Mouse (Mus musculus): ENCODE results near the gene Vps4a. TPM values are rescaled to one million over a fixed set of nuclear protein-coding genes. Genes with fewer than 3 reads are reported as not detected.

Gene Vps4a
- polyA plus RNA-seq, 1 experiment = 27.8 TPM

DNA sequence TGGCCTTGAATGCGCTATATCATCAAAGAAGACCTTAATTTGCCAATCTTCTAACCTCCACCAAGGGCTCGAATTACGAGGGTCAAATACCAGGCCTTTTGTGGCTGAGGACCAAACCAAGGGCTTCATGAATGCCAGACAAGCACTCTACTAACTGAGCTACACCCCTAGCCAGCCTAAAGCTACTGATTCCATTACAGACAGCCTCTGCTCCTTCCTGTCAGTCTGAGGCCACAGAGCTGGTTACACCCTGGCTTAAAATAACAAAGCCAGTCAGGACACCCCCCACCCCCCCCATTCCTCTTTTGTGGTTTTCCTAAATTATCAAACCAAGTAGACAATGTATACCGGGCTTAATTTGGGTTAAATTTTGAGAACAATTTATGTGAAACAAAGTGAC, 42.7 kb downstream of the Vps4a start:
- DNase-seq = no peak
- H3K4me1 ChIP-seq (ENCODE audit: control insufficient read depth, insufficient read depth, low read length) = no peaks in the 10 kb centered on the region
- TF ChIP-seq POLR2A (IDR thresholded peaks at IDR 0.05; ENCODE audit: borderline replicate concordance, extremely low read depth, low read depth, low read length) (no peak), CTCF (IDR thresholded peaks at IDR 0.05; ENCODE audit: insufficient read depth, low read length) (no peak)
- 79% methylated on average over 4 of the region's 4 CpGs for WGBS
- H3K4me3 ChIP-seq (replicated peaks; ENCODE audit: extremely low read depth, low read depth, low read length) = no peak overlapping the region

GRCm38 (mm10) chr8:107074128-107074527, 43.1 kb downstream of the Vps4a start:
- H3K4me3 ChIP-seq (replicated peaks; ENCODE audit: extremely low read depth, low read depth, low read length) = no peak overlapping the region
- WGBS = 85% methylated on average over 1 of the region's 1 CpGs
- DNase-seq = no peak
- TF ChIP-seq CTCF (IDR thresholded peaks at IDR 0.05; ENCODE audit: insufficient read depth, low read length) (no peak), POLR2A (IDR thresholded peaks at IDR 0.05; ENCODE audit: borderline replicate concordance, extremely low read depth, low read depth, low read length) (no peak)
- no peaks in the 10 kb centered on the region for H3K4me1 ChIP-seq (ENCODE audit: control insufficient read depth, insufficient read depth, low read length)

GRCm38 (mm10) chr8:107076239-107076888, 45.3 kb downstream of the Vps4a start:
- no peaks in the 10 kb centered on the region for H3K4me1 ChIP-seq (ENCODE audit: control insufficient read depth, insufficient read depth, low read length)
- no peak for TF ChIP-seq POLR2A (IDR thresholded peaks at IDR 0.05; ENCODE audit: borderline replicate concordance, extremely low read depth, low read depth, low read length)
- no peak for TF ChIP-seq CTCF (IDR thresholded peaks at IDR 0.05; ENCODE audit: insufficient read depth, low read length)
- H3K4me3 ChIP-seq (replicated peaks; ENCODE audit: extremely low read depth, low read depth, low read length) = no peak overlapping the region
- 85% methylated on average over 7 of the region's 7 CpGs for WGBS
- no peak for DNase-seq

DNA sequence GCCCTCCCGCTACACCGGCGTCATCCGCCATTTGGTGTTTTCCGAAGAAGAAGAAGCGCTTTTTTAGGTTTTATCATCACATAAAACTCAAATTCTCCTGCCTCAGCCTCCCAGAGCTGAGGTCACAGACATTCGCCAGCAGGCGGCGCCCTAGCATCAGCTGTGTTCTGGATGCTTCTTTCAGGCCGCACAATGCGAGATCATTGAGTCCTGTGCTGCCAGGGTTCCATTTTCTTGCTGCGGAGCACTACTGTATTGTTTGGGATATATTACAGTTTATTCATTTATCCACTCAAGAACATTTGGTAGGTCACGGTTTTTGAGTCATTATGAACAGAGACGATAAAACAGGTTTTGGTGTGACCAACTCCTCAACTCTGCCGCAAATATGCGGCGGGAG, 54.3 kb downstream of the Vps4a start:
- DNase-seq = no peak
- TF ChIP-seq CTCF (IDR thresholded peaks at IDR 0.05; ENCODE audit: insufficient read depth, low read length) = peak; percentile 44
- TF ChIP-seq POLR2A (IDR thresholded peaks at IDR 0.05; ENCODE audit: borderline replicate concordance, extremely low read depth, low read depth, low read length) = no peak
- WGBS = 97% methylated on average over 17 of the region's 17 CpGs
- no peak overlapping the region for H3K4me3 ChIP-seq (replicated peaks; ENCODE audit: extremely low read depth, low read depth, low read length)
- no peaks in the 10 kb centered on the region for H3K4me1 ChIP-seq (ENCODE audit: control insufficient read depth, insufficient read depth, low read length)

GRCm38 (mm10) chr8:107086018-107086417, 55.0 kb downstream of the Vps4a start:
- no peak overlapping the region for H3K4me3 ChIP-seq (replicated peaks; ENCODE audit: extremely low read depth, low read depth, low read length)
- TF ChIP-seq POLR2A (IDR thresholded peaks at IDR 0.05; ENCODE audit: borderline replicate concordance, extremely low read depth, low read depth, low read length) (no peak), CTCF (IDR thresholded peaks at IDR 0.05; ENCODE audit: insufficient read depth, low read length) (no peak)
- WGBS = 96% methylated on average over 5 of the region's 5 CpGs
- DNase-seq = no peak
- H3K4me1 ChIP-seq (ENCODE audit: control insufficient read depth, insufficient read depth, low read length) = no peaks in the 10 kb centered on the region

GRCm38 (mm10) chr8:107088526-107089063, 57.6 kb downstream of the Vps4a start:
- no peak for TF ChIP-seq CTCF (IDR thresholded peaks at IDR 0.05; ENCODE audit: insufficient read depth, low read length)
- no peak for TF ChIP-seq POLR2A (IDR thresholded peaks at IDR 0.05; ENCODE audit: borderline replicate concordance, extremely low read depth, low read depth, low read length)
- WGBS = 94% methylated on average over 5 of the region's 5 CpGs
- DNase-seq = no peak
- H3K4me3 ChIP-seq (replicated peaks; ENCODE audit: extremely low read depth, low read depth, low read length) = no peak overlapping the region
- no peaks in the 10 kb centered on the region for H3K4me1 ChIP-seq (ENCODE audit: control insufficient read depth, insufficient read depth, low read length)

- no peak for DNase-seq
- WGBS = 93% methylated on average over 7 of the region's 7 CpGs
- no peak overlapping the region for H3K4me3 ChIP-seq (replicated peaks; ENCODE audit: extremely low read depth, low read depth, low read length)
- H3K4me1 ChIP-seq (ENCODE audit: control insufficient read depth, insufficient read depth, low read length) = no peaks in the 10 kb centered on the region
- no peak for TF ChIP-seq POLR2A (IDR thresholded peaks at IDR 0.05; ENCODE audit: borderline replicate concordance, extremely low read depth, low read depth, low read length)
- no peak for TF ChIP-seq CTCF (IDR thresholded peaks at IDR 0.05; ENCODE audit: insufficient read depth, low read length)
These were observed 59.5 kb downstream of the Vps4a start for GRCm38 (mm10) chr8:107090531-107090930.

Other genes with a start within 250 kb of the Vps4a start
- gene Has3, start 161.0 kb upstream of the Vps4a start, polyA plus RNA-seq (2012; rRNA removed) = 0.48 and 0.89 TPM in 2 replicates
- 12.3 and 14.5 TPM in 2 replicates for gene Utp4, start 137.6 kb upstream of the Vps4a start, polyA plus RNA-seq (2012; rRNA removed)
- 9.9 and 12.1 TPM in 2 replicates for gene Sntb2, start 95.5 kb upstream of the Vps4a start, polyA plus RNA-seq (2012; rRNA removed)
- gene Pdf, start 17.4 kb downstream of the Vps4a start, polyA plus RNA-seq (2012; rRNA removed) = 30.2 and 54.6 TPM in 2 replicates
- 24.7 and 31.6 TPM in 2 replicates for gene Cog8, start 25.5 kb downstream of the Vps4a start, polyA plus RNA-seq (2012; rRNA removed)
- gene Nip7, start 25.7 kb downstream of the Vps4a start, polyA plus RNA-seq (2012; rRNA removed) = 20.3 and 26.0 TPM in 2 replicates
- 0.65 and 0.99 TPM in 2 replicates for gene Tmed6, start 34.4 kb downstream of the Vps4a start, polyA plus RNA-seq (2012; rRNA removed)
- 9.5 and 13.5 TPM in 2 replicates for gene Terf2, start 65.3 kb downstream of the Vps4a start, polyA plus RNA-seq (2012; rRNA removed)
- gene Cyb5b, start 119.4 kb downstream of the Vps4a start, polyA plus RNA-seq (2012; rRNA removed) = 68.7 and 97.9 TPM in 2 replicates